Mouse (Mus musculus) hindbrain, embryonic 14.5 days (tissue): ENCODE measurements around the gene Foxd3. TPM values are rescaled to one million over a fixed set of nuclear protein-coding genes. Genes with fewer than 3 reads are reported as not detected.
A peak's percentile ranks its signal among the peaks of the same experiment; 100 is the strongest.

ENCODE experiments used
- ATAC-seq: fragments of 200-750 bp; cut with Nextera tagmentation; 2 replicates; pipeline ENCODE4 v1.8.0; 2017; ENCODE audit warnings: moderate number of reproducible peaks, mild to moderate bottlenecking, moderate TSS enrichment, moderate library complexity; ENCODE audit not compliant: low FRiP score
- DNase-seq: peaks from one replicate; pipeline ENCODE4 v3.0.0-alpha.2; 2015; ENCODE audit warnings: low spot score
- H3K27ac ChIP-seq: fragments of 300-500 bp; sonication (generic); 2 replicates; pipeline ENCODE4 v1.5.1; 2014; ENCODE audit warnings: mild to moderate bottlenecking, moderate library complexity
- H3K27me3 ChIP-seq: fragments of 300-500 bp; sonication (generic); 2 replicates; pipeline ENCODE4 v1.6.1; 2014; ENCODE audit warnings: mild to moderate bottlenecking, low read length, mixed read lengths; ENCODE audit not compliant: control insufficient read depth, insufficient read depth
- H3K36me3 ChIP-seq: fragments of 300-500 bp; sonication (generic); replicated peaks from 2 replicates; pipeline ENCODE4 v1.6.1; 2014; ENCODE audit not compliant: control insufficient read depth, insufficient read depth
- H3K4me1 ChIP-seq: fragments of 300-500 bp; sonication (generic); replicated peaks from 2 replicates; pipeline ENCODE4 v1.6.1; 2014; ENCODE audit warnings: antibody characterized with exemption, low read length, mixed read lengths; ENCODE audit not compliant: control insufficient read depth, insufficient read depth
- H3K4me2 ChIP-seq: fragments of 300-500 bp; sonication (generic); replicated peaks from 2 replicates; pipeline ENCODE4 v1.6.1; 2014; ENCODE audit warnings: mild to moderate bottlenecking, moderate library complexity
- H3K4me3 ChIP-seq: fragments of 300-500 bp; sonication (generic); replicated peaks from 2 replicates; pipeline ENCODE4 v1.5.1; 2014; ENCODE audit warnings: mild to moderate bottlenecking, low read length
- H3K9ac ChIP-seq: fragments of 300-500 bp; sonication (generic); 2 replicates; pipeline ENCODE4 v1.6.1; 2014
- H3K9me3 ChIP-seq: fragments of 300-500 bp; sonication (generic); 2 replicates; pipeline ENCODE4 v1.6.1; 2016; ENCODE audit warnings: low read length; ENCODE audit not compliant: control insufficient read depth
- WGBS: fragments of 180-500 bp; shearing (Covaris S2); extraction: QIAGEN DNeasy Blood & Tissue Kit; methylation state at CpG from one replicate; pipeline ENCODE4 v1.1.7; 2014; 5-methylcytosine and 5-hydroxymethylcytosine counted together
- polyA plus RNA-seq: library from polyadenylated mRNA; unstranded; fragments of >200 nt; fragmentation: Nextera tagmentation; extraction: Ambion mirVana; gene quantifications from 2 replicates; pipeline ENCODE4 v1.2.1, GENCODE M21; 2014

Gene Foxd3
- polyA plus RNA-seq, 1 experiment from 2014 or later = 1.5 TPM

DNA sequence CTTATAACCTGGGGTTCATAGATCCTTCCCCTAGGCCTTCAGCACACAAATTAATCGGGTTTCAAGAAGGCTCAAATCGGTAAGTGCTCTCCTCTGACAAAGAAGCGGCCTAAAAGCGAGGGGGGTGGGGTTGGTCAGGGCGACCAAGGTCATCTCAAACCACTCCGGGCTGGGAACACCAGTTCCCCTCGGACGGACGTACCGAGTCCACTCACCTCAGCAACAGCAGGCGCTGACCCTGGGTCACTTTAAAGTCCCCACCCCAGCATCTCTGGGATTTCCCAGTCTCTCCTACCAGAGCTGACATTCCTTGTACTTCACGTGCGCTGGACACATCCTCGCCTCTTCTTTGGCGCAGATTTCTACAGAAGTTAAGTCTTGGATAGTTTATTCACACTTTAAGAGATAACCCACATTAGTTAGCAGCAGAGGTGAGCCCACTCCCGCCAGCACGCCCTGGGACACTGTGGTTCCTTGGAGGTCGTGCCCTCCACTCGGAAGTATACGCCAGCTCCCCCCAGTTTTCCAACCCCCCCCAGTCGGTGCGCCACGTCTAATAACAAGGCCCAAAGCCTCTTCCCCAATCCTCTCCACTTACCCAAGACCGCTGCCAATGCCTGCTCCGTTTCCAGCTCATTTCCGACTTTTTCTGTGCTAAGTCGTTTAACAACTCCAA, 1.3 kb upstream of the Foxd3 start:
- H3K4me1 ChIP-seq = peaks cover 11% of the 10 kb centered on the region; the same call in 1 of the 2 replicates
- no peak overlapping the region for H3K9ac ChIP-seq
- DNase-seq (no peak), ATAC-seq (no peak)
- no peaks in the 10 kb centered on the region for H3K9me3 ChIP-seq
- peak overlapping the region; percentile 13; the same call in 1 of the 2 replicates for H3K4me3 ChIP-seq
- H3K36me3 ChIP-seq = no peaks in the 10 kb centered on the region
- peaks cover 84% of the 10 kb centered on the region for H3K27me3 ChIP-seq
- peak overlapping the region; percentile 39; the same call in 1 of the 2 replicates for H3K4me2 ChIP-seq
- no peak overlapping the region for H3K27ac ChIP-seq
- 2% methylated on average over 27 of the region's 27 CpGs for WGBS

DNA sequence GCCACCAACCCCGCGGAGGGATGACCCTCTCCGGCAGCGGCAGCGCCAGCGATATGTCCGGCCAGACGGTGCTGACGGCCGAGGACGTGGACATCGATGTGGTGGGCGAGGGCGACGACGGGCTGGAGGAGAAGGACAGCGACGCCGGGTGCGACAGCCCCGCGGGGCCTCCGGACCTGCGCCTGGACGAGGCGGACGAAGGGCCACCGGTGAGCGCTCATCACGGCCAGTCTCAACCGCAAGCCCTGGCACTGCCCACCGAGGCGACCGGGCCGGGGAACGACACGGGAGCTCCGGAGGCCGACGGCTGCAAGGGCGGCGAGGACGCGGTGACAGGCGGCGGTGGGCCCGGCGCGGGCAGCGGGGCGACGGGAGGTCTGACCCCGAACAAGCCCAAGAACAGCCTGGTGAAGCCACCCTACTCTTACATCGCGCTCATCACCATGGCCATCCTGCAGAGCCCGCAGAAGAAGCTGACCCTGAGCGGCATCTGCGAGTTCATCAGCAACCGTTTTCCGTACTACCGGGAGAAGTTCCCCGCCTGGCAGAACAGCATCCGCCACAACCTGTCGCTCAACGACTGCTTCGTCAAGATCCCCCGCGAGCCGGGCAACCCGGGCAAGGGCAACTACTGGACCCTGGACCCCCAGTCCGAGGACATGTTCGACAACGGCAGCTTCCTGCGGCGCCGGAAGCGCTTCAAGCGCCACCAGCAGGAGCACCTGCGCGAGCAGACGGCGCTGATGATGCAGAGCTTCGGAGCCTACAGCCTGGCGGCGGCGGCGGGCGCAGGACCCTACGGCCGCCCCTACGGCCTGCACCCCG, 718 bp downstream of the Foxd3 start:
- Histone ChIP-seq H3K27me3 (peaks cover 85% of the 10 kb centered on the region), H3K4me1 (peaks cover 11% of the 10 kb centered on the region; the same call in 1 of the 2 replicates), H3K27ac (peak overlapping the region; percentile 69), H3K4me3 (peak overlapping the region; percentile 35), H3K4me2 (peak overlapping the region; percentile 39), H3K9me3 (no peaks in the 10 kb centered on the region), H3K36me3 (no peaks in the 10 kb centered on the region), H3K9ac (peak overlapping the region; percentile 47)
- ATAC-seq (peak; percentile 52), DNase-seq (no peak)
- 1% methylated on average over 92 of the region's 92 CpGs for WGBS

DNA sequence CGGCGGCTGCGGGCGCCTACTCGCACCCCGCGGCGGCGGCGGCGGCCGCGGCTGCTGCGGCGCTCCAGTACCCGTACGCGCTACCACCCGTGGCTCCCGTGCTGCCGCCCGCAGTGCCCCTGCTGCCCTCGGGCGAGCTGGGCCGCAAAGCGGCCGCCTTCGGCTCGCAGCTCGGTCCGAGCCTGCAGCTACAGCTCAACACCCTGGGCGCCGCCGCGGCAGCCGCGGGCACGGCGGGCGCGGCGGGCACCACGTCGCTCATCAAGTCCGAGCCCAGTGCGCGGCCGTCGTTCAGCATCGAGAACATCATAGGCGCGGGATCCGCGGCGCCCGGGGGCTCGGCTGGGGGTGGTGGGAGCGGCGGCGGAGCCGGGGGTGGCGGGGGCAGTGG, 1.3 kb downstream of the Foxd3 start:
- ATAC-seq = peak; percentile 10; the same call in 1 of the 2 replicates
- DNase-seq = no peak
- Histone ChIP-seq H3K4me1 (peaks cover 11% of the 10 kb centered on the region; the same call in 1 of the 2 replicates), H3K9me3 (no peaks in the 10 kb centered on the region), H3K4me2 (peak overlapping the region; percentile 39), H3K36me3 (no peaks in the 10 kb centered on the region), H3K27me3 (peaks cover 85% of the 10 kb centered on the region), H3K9ac (peak overlapping the region; percentile 47), H3K27ac (peak overlapping the region; percentile 69), H3K4me3 (peak overlapping the region; percentile 35)
- WGBS = under 1% methylated on average over 62 of the region's 62 CpGs

DNA sequence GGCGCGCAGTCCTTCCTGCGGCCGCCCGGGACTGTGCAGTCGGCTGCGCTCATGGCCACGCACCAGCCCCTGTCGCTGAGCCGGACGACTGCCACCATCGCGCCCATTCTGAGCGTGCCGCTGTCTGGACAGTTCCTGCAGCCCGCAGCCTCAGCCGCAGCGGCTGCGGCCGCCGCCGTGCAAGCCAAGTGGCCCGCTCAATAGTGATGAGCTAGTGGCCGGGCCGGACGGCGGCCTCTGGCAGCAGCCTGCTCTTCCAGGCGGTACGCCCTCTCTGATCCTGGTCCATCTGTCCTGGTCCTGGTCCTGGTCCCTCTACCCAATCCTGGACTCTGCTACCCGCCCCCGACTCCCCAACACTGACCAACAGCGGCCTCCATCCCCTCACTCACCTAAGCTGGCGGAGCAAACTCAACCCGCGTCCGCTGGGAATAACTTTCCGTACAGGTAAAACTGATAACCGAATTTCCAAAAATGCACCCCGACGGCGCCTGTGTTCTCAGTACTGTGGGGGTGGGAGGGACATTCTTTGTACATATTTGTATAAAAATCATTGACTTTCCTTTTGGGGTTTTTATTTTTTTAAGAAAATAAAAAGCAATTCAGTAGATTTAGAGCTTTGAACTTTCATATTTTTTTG, 1.9 kb downstream of the Foxd3 start:
- H3K9ac ChIP-seq = peak overlapping the region; percentile 47
- peak overlapping the region; percentile 69 for H3K27ac ChIP-seq
- peaks cover 85% of the 10 kb centered on the region for H3K27me3 ChIP-seq

DNA sequence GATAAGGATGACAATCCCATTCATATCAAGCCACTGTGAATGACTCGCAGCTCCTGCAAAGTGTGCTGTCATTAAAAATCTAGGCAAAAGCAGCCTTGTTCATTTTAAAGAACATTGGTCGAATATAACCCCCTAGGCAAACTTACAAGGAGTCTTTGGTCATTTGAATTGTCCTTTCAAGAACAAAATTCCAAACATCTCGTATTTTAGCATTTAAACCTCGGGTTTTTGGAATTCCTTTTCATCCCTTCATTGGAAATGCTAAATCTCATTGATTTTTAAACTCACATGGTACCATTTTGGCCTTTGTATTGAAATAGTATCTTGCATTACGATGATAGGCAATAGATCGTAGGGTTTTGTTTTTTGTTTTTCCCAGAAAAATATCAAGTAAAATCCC, 2.8 kb downstream of the Foxd3 start:
- H3K9ac ChIP-seq = no peak overlapping the region
- H3K9me3 ChIP-seq = no peaks in the 10 kb centered on the region
- no peak for ATAC-seq
- H3K4me1 ChIP-seq = peaks cover 11% of the 10 kb centered on the region; the same call in 1 of the 2 replicates
- peak overlapping the region; percentile 27; the same call in 1 of the 2 replicates for H3K4me2 ChIP-seq
- 16% methylated on average over 6 of the region's 6 CpGs for WGBS
- peak overlapping the region; percentile 12 for H3K4me3 ChIP-seq
- H3K27ac ChIP-seq = 0 out of 2 replicates have a peak overlapping the region, but pooled peaks have one; percentile 29
- no peak for DNase-seq
- H3K27me3 ChIP-seq = peaks cover 85% of the 10 kb centered on the region
- no peaks in the 10 kb centered on the region for H3K36me3 ChIP-seq

More for the DNA sequence above, 1.9 kb downstream of the Foxd3 start:
- H3K36me3 ChIP-seq = no peaks in the 10 kb centered on the region
- peak overlapping the region; percentile 39 for H3K4me2 ChIP-seq
- WGBS = under 1% methylated on average over 35 of the region's 41 CpGs
- peaks cover 11% of the 10 kb centered on the region; the same call in 1 of the 2 replicates for H3K4me1 ChIP-seq
- H3K9me3 ChIP-seq = no peaks in the 10 kb centered on the region
- H3K4me3 ChIP-seq = peak overlapping the region; percentile 35
- ATAC-seq (peak; percentile 33; the same call in 1 of the 2 replicates), DNase-seq (no peak)

DNA sequence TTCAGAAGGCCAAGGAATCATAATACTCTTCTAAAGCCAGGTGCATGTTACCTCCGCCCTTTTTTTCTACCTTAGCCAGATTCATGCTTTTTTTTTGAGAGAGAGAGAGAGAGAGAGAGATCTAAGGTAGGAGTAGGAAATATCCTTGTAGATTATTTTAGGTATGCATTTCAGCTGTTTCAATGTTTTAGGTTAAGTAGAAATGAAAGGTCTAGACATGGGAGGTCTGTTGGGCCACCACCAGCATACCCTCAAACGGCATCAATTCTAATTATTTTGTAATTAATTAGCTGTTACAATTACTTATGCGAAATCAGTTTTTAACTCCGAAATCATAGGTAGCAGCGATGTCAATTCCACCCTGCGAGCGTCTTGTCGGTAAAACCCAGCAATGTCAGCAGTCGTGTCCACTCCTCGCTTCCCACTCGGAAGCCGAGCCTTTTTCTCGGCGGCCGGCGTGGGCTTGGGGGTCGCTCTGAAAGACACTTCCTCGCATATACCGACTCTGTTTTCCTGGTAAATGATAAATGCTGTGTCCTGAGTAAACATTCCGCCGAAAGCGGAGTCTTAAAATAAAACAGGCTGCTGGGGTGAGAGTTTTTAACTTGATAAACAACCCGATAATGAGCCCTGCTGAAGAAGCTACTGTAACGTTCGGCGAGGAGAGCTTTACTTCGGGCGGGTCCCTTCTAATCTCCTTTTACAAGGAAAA, 3.4 kb downstream of the Foxd3 start:
- DNase-seq (no peak), ATAC-seq (no peak)
- WGBS = 2% methylated on average over 28 of the region's 28 CpGs
- H3K4me2 ChIP-seq = peak overlapping the region; percentile 27
- no peaks in the 10 kb centered on the region for H3K9me3 ChIP-seq
- 0 out of 2 replicates have a peak overlapping the region, but pooled peaks have one; percentile 29 for H3K27ac ChIP-seq
- H3K27me3 ChIP-seq = peaks cover 85% of the 10 kb centered on the region
- peaks cover 11% of the 10 kb centered on the region; the same call in 1 of the 2 replicates for H3K4me1 ChIP-seq
- H3K36me3 ChIP-seq = no peaks in the 10 kb centered on the region
- no peak overlapping the region; the same call in 1 of the 2 replicates for H3K9ac ChIP-seq
- H3K4me3 ChIP-seq = peak overlapping the region; percentile 12

DNA sequence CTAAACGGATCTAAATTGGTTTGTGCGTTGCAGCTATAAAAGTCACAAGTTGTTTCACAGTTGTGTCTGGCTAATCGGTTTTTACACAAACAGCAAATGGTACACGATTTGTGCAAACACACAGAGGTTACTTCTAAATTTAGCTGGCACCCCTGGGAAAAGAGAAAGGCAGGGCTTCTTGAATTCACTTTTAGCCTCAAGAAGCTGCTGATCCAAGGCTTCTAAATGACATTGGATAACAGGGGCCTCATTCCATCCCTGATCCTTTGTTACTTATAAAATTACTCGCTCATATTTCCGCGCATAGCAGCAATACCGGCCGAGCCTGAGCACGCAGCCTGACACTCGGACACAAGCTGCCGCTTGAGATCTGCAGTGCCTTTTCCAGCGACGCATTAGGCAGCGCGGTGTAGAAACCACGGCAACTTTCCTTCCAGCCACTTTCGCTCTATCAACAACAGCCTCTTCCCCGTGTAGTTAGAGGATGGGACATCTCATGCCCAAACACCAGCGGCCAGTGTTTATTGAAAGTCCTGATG, 4.0 kb downstream of the Foxd3 start:
- ATAC-seq (no peak), DNase-seq (no peak)
- H3K4me3 ChIP-seq = peak overlapping the region; percentile 12; the same call in 1 of the 2 replicates
- 0 out of 2 replicates have a peak overlapping the region, but pooled peaks have one; percentile 0 for H3K9ac ChIP-seq
- H3K4me1 ChIP-seq = peaks cover 11% of the 10 kb centered on the region; the same call in 1 of the 2 replicates
- H3K27ac ChIP-seq = peak overlapping the region; percentile 47; the same call in 1 of the 2 replicates
- H3K36me3 ChIP-seq = no peaks in the 10 kb centered on the region
- peaks cover 85% of the 10 kb centered on the region for H3K27me3 ChIP-seq
- H3K9me3 ChIP-seq = no peaks in the 10 kb centered on the region
- H3K4me2 ChIP-seq = peak overlapping the region; percentile 27
- WGBS = under 1% methylated on average over 20 of the region's 20 CpGs

DNA sequence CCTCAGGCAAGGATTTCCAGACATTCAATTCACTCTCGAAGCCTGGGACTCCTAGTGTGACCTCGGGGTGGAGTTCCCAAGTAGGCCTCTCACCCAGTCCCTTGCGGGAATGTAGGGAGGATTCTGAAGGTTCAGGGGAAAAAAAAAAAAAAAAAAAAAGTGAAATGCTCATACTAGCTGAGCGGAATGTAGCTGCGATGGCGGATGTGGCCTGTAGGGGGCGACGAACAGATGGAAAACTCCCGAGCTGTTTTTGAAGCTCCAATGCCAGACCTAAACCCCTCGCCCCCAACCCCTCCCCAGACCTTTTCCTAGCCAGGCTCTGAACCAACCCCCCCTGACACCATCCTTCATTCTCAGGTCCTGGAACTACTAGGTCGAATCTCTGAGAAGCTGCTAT, 4.9 kb downstream of the Foxd3 start:
- peaks cover 87% of the 10 kb centered on the region for H3K27me3 ChIP-seq

More for the DNA sequence above, 4.9 kb downstream of the Foxd3 start:
- peak overlapping the region; percentile 27 for H3K4me2 ChIP-seq
- H3K4me3 ChIP-seq = no peak overlapping the region
- ATAC-seq (no peak), DNase-seq (peak; percentile 83)
- H3K36me3 ChIP-seq = no peaks in the 10 kb centered on the region
- H3K9ac ChIP-seq = no peak overlapping the region; the same call in 1 of the 2 replicates
- WGBS = 1% methylated on average over 11 of the region's 11 CpGs
- H3K4me1 ChIP-seq = peaks cover 11% of the 10 kb centered on the region; the same call in 1 of the 2 replicates
- H3K9me3 ChIP-seq = no peaks in the 10 kb centered on the region
- no peak overlapping the region for H3K27ac ChIP-seq
